Mouse (Mus musculus) intestine, postnatal 0 days (tissue): ENCODE results near the gene Man1b1. TPM values are rescaled to one million over a fixed set of nuclear protein-coding genes. Genes with fewer than 3 reads are reported as not detected.

ENCODE experiments used
- ATAC-seq: fragments of 200-750 bp; cut with Nextera tagmentation; 2 replicates; pipeline ENCODE4 v1.8.0; 2017; ENCODE audit warnings: mild to moderate bottlenecking, moderate TSS enrichment, moderate library complexity
- H3K27ac ChIP-seq: fragments of 300-500 bp; sonication (generic); 2 replicates; pipeline ENCODE4 v1.5.1; 2014; ENCODE audit warnings: mild to moderate bottlenecking, low read depth, low read length, moderate library complexity
- H3K27me3 ChIP-seq: fragments of 300-500 bp; sonication (generic); replicated peaks from 2 replicates; pipeline ENCODE4 v1.6.1; 2014; ENCODE audit warnings: low read length, mixed read lengths; ENCODE audit not compliant: control insufficient read depth, insufficient read depth
- H3K36me3 ChIP-seq: fragments of 300-500 bp; sonication (generic); 2 replicates; pipeline ENCODE4 v1.6.1; 2014; ENCODE audit warnings: mild to moderate bottlenecking, moderate library complexity; ENCODE audit not compliant: control insufficient read depth, insufficient read depth
- H3K4me1 ChIP-seq: fragments of 300-500 bp; sonication (generic); replicated peaks from 2 replicates; pipeline ENCODE4 v1.6.1; 2014; ENCODE audit warnings: antibody characterized with exemption, low read length, mixed read lengths; ENCODE audit not compliant: control insufficient read depth, insufficient read depth
- H3K4me2 ChIP-seq: fragments of 300-500 bp; sonication (generic); replicated peaks from 2 replicates; pipeline ENCODE4 v1.6.1; 2014; ENCODE audit warnings: low read depth, mild to moderate bottlenecking, moderate library complexity
- H3K4me3 ChIP-seq: fragments of 300-500 bp; sonication (generic); 2 replicates; pipeline ENCODE4 v1.5.1; 2014; ENCODE audit warnings: low read depth, low read length
- H3K9ac ChIP-seq: fragments of 300-500 bp; sonication (generic); 2 replicates; pipeline ENCODE4 v1.6.1; 2014; ENCODE audit warnings: mild to moderate bottlenecking, low read depth, low read length
- H3K9me3 ChIP-seq: fragments of 300-500 bp; sonication (generic); 2 replicates; pipeline ENCODE4 v1.6.1; 2016; ENCODE audit warnings: mixed run types; ENCODE audit not compliant: control insufficient read depth
- CTCF ChIP-seq: sonication (generic); IDR thresholded peaks from 2 replicates; pipeline ENCODE4 v1.5.1; 2016; ENCODE audit warnings: low read depth, mild to moderate bottlenecking, control low read depth, antibody characterized with exemption, moderate library complexity
- WGBS: fragments of 180-500 bp; shearing (Covaris S2); extraction: QIAGEN DNeasy Blood & Tissue Kit; methylation state at CpG from one replicate; pipeline ENCODE4 v1.1.7; 2014; 5-methylcytosine and 5-hydroxymethylcytosine counted together
- polyA plus RNA-seq: library from polyadenylated mRNA; unstranded; fragments of >200 nt; fragmentation: Nextera tagmentation; extraction: Ambion mirVana; gene quantifications from 2 replicates; pipeline ENCODE4 v1.2.1, GENCODE M21; 2015

Gene Man1b1
- polyA plus RNA-seq, 1 experiment from 2014 or later = 44.7 TPM

DNA sequence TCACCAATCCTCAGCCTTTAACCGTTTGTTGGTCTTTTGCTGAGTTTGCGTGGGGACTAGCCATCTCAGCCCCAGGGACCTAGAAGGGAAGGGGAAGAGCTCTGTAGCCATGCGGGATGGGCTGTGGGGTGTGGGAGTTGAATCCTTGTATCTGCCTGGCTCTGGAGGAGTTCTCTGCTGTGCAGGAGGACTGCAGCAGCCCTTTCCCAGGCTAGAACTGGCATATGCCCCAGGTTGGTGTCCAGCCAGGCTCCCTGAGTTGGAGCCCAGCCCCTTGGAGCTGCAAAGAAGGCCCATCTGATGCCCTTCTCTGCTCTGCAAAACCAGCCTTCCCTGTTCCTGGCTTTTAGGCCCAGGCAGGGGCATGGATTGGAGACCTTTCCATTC is 64.5 kb downstream of the Man1b1 start:
- Histone ChIP-seq H3K36me3 (no peaks in the 10 kb centered on the region), H3K9ac (no peak overlapping the region), H3K4me3 (peak overlapping the region; percentile 57), H3K4me2 (peak overlapping the region; percentile 96), H3K27me3 (0 out of 2 replicates have a peak, but pooled peaks cover 3% of the 10 kb centered on the region), H3K9me3 (no peaks in the 10 kb centered on the region), H3K4me1 (no peaks in the 10 kb centered on the region), H3K27ac (no peak overlapping the region)
- TF ChIP-seq CTCF = no peak
- ATAC-seq = no peak
- 40% methylated on average over 3 of the region's 3 CpGs for WGBS

DNA sequence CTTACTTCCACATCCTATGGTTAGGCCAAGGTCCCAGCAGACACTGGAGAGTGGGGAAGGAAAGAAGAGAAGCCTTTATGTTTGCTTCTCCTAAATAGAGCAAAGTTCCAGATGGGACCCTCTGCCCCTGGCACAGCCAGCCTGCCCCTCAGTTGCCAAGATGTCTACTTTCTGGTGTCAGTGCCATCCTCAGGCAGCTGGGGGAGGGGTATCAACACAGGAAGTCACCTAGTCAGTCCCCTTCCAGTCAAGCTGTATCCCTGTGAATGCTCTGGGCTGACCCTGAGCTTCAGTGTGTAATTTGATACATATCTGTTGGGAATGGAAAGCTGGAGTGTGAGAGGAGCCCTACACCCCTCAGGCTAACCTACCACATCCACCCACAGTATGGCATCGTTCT is 64.9 kb downstream of the Man1b1 start:
- peak overlapping the region; percentile 96; the same call in 1 of the 2 replicates for H3K4me2 ChIP-seq
- H3K9me3 ChIP-seq = no peaks in the 10 kb centered on the region
- 0 out of 2 replicates have a peak overlapping the region, but pooled peaks have one; percentile 57 for H3K4me3 ChIP-seq
- ATAC-seq = no peak
- H3K9ac ChIP-seq = no peak overlapping the region
- no peaks in the 10 kb centered on the region for H3K4me1 ChIP-seq
- no peak overlapping the region for H3K27ac ChIP-seq
- no peak for TF ChIP-seq CTCF
- WGBS = 56% methylated on average over 1 of the region's 1 CpGs
- 0 out of 2 replicates have a peak, but pooled peaks cover 3% of the 10 kb centered on the region for H3K27me3 ChIP-seq
- no peaks in the 10 kb centered on the region for H3K36me3 ChIP-seq

DNA sequence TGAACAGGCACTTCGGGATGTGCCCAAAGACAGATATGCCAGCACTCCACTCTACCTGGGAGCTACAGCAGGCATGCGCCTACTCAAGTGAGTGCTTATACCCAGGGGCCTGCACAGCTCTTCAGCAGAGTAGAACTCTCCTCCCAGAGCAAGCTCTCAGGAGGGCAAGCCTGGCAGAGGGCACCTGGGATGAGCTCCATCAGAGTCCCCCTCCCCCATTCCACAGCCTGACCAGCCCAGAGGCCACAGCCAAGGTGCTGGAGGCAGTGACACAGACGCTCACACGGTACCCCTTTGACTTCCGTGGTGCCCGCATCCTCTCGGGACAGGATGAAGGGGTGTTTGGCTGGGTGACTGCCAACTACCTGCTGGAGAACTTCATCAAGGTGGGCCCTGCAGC is 65.9 kb downstream of the Man1b1 start:
- TF ChIP-seq CTCF = no peak
- H3K4me3 ChIP-seq = no peak overlapping the region
- H3K27ac ChIP-seq = no peak overlapping the region
- 0 out of 2 replicates have a peak, but pooled peaks cover 3% of the 10 kb centered on the region for H3K27me3 ChIP-seq
- no peak overlapping the region for H3K9ac ChIP-seq
- H3K36me3 ChIP-seq = no peaks in the 10 kb centered on the region
- H3K9me3 ChIP-seq = no peaks in the 10 kb centered on the region
- no peak overlapping the region for H3K4me2 ChIP-seq
- 92% methylated on average over 7 of the region's 7 CpGs for WGBS
- H3K4me1 ChIP-seq = no peaks in the 10 kb centered on the region
- no peak for ATAC-seq

DNA sequence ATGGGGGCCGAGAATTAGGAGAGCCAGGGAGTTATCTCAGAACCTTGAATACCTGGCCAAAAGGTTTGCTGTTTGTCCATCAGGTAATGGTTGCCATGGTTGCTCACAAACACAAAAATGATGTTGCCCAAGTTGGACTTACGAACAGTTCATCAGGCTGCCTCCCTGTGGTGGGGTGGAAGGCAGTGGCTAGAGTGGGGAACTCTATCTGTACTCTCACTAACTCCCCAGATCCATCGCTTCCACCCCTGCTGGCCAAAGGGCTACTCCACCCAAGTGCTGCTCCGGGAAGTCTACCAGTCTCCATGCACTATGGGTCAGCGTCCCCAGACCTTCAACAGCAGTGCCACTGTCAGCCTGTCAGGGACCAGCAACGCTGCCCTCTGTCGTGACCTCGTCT is 66.9 kb downstream of the Man1b1 start, which contains the start of gene Npdc1:
Gene Npdc1, plus strand, starts transcription at position 301 of the 400 bp plus-strand sequence.
- Histone ChIP-seq H3K36me3 (no peaks in the 10 kb centered on the region), H3K4me3 (no peak within 1 kb of the TSS), H3K4me1 (no peaks in the 10 kb centered on the region), H3K4me2 (no peak within 1 kb of the TSS), H3K27ac (no peak within 1 kb of the TSS), H3K9me3 (no peaks in the 10 kb centered on the region), H3K9ac (no peak within 1 kb of the TSS), H3K27me3 (0 out of 2 replicates have a peak, but pooled peaks cover 6% of the 10 kb centered on the region)
- WGBS = 70% methylated on average over 8 of the region's 8 CpGs
- ATAC-seq = no peak
- TF ChIP-seq CTCF = no peak

DNA sequence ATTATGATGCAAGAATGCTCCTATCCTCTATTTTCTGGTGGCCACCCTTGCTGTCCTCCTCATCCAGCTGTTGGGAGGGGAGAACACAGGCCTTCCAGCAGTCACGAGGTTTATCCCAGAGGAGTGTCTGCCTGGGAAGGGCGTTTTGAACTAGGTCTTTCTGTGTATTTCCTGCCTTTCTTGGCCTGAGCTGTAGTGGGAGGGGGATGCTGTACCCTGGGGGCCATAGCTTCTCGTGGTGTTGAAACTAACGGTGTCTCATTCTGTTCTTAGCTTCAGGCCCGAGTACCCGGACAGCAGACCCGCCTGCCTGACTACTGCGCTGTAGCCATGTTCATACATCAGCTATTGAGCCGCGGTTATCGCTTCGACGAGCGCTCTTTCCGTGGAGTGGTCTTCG is 68.2 kb downstream of the Man1b1 start:
- 0 out of 2 replicates have a peak, but pooled peaks cover 6% of the 10 kb centered on the region for H3K27me3 ChIP-seq
- H3K9ac ChIP-seq = no peak overlapping the region
- peak overlapping the region; percentile 41; the same call in 1 of the 2 replicates for H3K4me2 ChIP-seq
- no peak for ATAC-seq
- no peak overlapping the region for H3K27ac ChIP-seq
- TF ChIP-seq CTCF = no peak
- no peaks in the 10 kb centered on the region for H3K4me1 ChIP-seq
- H3K4me3 ChIP-seq = no peak overlapping the region
- H3K9me3 ChIP-seq = no peaks in the 10 kb centered on the region
- WGBS = 27% methylated on average over 16 of the region's 16 CpGs
- no peaks in the 10 kb centered on the region for H3K36me3 ChIP-seq

DNA sequence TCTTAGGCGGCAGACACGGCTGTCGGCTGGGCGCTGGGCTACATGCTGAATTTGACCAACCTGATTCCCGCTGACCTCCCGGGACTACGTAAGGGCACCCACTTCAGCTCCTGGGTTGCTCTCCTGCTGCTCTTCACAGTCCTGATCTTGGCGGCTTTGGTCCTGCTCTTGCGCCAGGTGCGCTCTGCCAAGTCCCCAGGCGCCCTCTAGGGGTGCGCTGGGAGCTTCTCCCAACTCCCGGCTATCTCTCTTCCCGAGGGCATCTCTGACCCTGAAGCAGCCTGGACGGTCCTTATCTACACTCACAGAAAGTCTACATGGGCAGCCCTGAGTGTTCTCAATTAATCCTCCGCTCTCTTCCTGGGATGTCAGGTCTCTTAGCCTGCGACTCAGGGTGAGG is 68.6 kb downstream of the Man1b1 start:
- H3K36me3 ChIP-seq = no peaks in the 10 kb centered on the region
- no peak overlapping the region for H3K4me3 ChIP-seq
- no peaks in the 10 kb centered on the region for H3K4me1 ChIP-seq
- H3K9me3 ChIP-seq = no peaks in the 10 kb centered on the region
- no peak overlapping the region for H3K27ac ChIP-seq
- H3K9ac ChIP-seq = no peak overlapping the region
- peak overlapping the region; percentile 41 for H3K4me2 ChIP-seq
- no peak for ATAC-seq
- TF ChIP-seq CTCF = peak; percentile 87
- 2% methylated on average over 17 of the region's 17 CpGs for WGBS
- H3K27me3 ChIP-seq = 0 out of 2 replicates have a peak, but pooled peaks cover 6% of the 10 kb centered on the region

Other genes starting within 250 kb of the Man1b1 start
- 3.3 and 5.8 TPM in 2 replicates for gene Noxa1, start 237.2 kb upstream of the Man1b1 start, polyA plus RNA-seq
- gene Nrarp, start 151.6 kb upstream of the Man1b1 start, polyA plus RNA-seq = 15.9 and 16.5 TPM in 2 replicates
- 12.0 and 12.6 TPM in 2 replicates for gene Tor4a, start 135.5 kb upstream of the Man1b1 start, polyA plus RNA-seq
- gene Nelfb, start 120.8 kb upstream of the Man1b1 start, polyA plus RNA-seq = 41.4 and 45.6 TPM in 2 replicates
- not detected in 2 replicates for gene Stpg3, start 117.7 kb upstream of the Man1b1 start, polyA plus RNA-seq
- 0.78 and 1.4 TPM in 2 replicates for gene Fam166a, start 113.6 kb upstream of the Man1b1 start, polyA plus RNA-seq
- 453 and 466 TPM in 2 replicates for gene Tubb4b, start 107.6 kb upstream of the Man1b1 start, polyA plus RNA-seq
- 34.0 and 37.6 TPM in 2 replicates for gene Slc34a3, start 98.0 kb upstream of the Man1b1 start, polyA plus RNA-seq
- 0.09 and 0.25 TPM in 2 replicates for gene Rnf224, start 95.6 kb upstream of the Man1b1 start, polyA plus RNA-seq
- gene Rnf208, start 90.1 kb upstream of the Man1b1 start, polyA plus RNA-seq = 51.9 and 59.4 TPM in 2 replicates
- gene Cysrt1, start 89.9 kb upstream of the Man1b1 start, polyA plus RNA-seq = 16.5 and 20.7 TPM in 2 replicates
- gene AL732309.1, start 85.5 kb upstream of the Man1b1 start, polyA plus RNA-seq = 10.4 and 12.3 TPM in 2 replicates
- gene Tmem203, start 76.9 kb upstream of the Man1b1 start, polyA plus RNA-seq = 40.3 and 44.9 TPM in 2 replicates
- 62.0 and 68.3 TPM in 2 replicates for gene Tprn, start 69.7 kb upstream of the Man1b1 start, polyA plus RNA-seq
- gene Ssna1, start 59.9 kb upstream of the Man1b1 start, polyA plus RNA-seq = 105 and 108 TPM in 2 replicates
- gene Anapc2, start 59.9 kb upstream of the Man1b1 start, polyA plus RNA-seq = 41.6 and 43.4 TPM in 2 replicates
- gene Tmem210, start 44.2 kb upstream of the Man1b1 start, polyA plus RNA-seq = not detected in 2 replicates
- 5.5 and 6.6 TPM in 2 replicates for gene Lrrc26, start 42.4 kb upstream of the Man1b1 start, polyA plus RNA-seq
- 0.78 and 0.90 TPM in 2 replicates for gene Grin1, start 13.2 kb upstream of the Man1b1 start, polyA plus RNA-seq
- 120 and 129 TPM in 2 replicates for gene Dpp7, start 24.0 kb downstream of the Man1b1 start, polyA plus RNA-seq
- 668 and 708 TPM in 2 replicates for gene Uap1l1, start 33.3 kb downstream of the Man1b1 start, polyA plus RNA-seq
- gene Sapcd2, start 40.0 kb downstream of the Man1b1 start, polyA plus RNA-seq = 112 and 129 TPM in 2 replicates
- gene Entpd2, start 63.5 kb downstream of the Man1b1 start, polyA plus RNA-seq = 33.9 and 38.1 TPM in 2 replicates
- 49.2 and 52.3 TPM in 2 replicates for gene Npdc1, start 67.0 kb downstream of the Man1b1 start, polyA plus RNA-seq
- 0.26 and 0.27 TPM in 2 replicates for gene Fut7, start 90.9 kb downstream of the Man1b1 start, polyA plus RNA-seq
- 1.1 and 1.3 TPM in 2 replicates for gene Abca2, start 96.4 kb downstream of the Man1b1 start, polyA plus RNA-seq
- 2.0 and 2.8 TPM in 2 replicates for gene Clic3, start 124.5 kb downstream of the Man1b1 start, polyA plus RNA-seq
- gene Paxx, start 128.8 kb downstream of the Man1b1 start, polyA plus RNA-seq = 41.2 and 46.2 TPM in 2 replicates
- gene Ptgds, start 137.7 kb downstream of the Man1b1 start, polyA plus RNA-seq = 1.2 and 2.2 TPM in 2 replicates
- 0.40 and 0.51 TPM in 2 replicates for gene Lcn12, start 161.6 kb downstream of the Man1b1 start, polyA plus RNA-seq
- gene Fbxw5, start 168.4 kb downstream of the Man1b1 start, polyA plus RNA-seq = 38.5 and 40.2 TPM in 2 replicates
- 48.5 and 49.3 TPM in 2 replicates for gene C8g, start 169.4 kb downstream of the Man1b1 start, polyA plus RNA-seq
- gene Traf2, start 214.6 kb downstream of the Man1b1 start, polyA plus RNA-seq = 16.4 and 18.7 TPM in 2 replicates
- gene Edf1, start 225.5 kb downstream of the Man1b1 start, polyA plus RNA-seq = 481 and 496 TPM in 2 replicates
- gene Mamdc4, start 242.5 kb downstream of the Man1b1 start, polyA plus RNA-seq = 588 and 718 TPM in 2 replicates
- 116 TPM in 2 replicates for gene Phpt1, start 242.9 kb downstream of the Man1b1 start, polyA plus RNA-seq
- 0.68 and 0.78 TPM in 2 replicates for gene Ajm1, start 249.4 kb downstream of the Man1b1 start, polyA plus RNA-seq